Mouse (Mus musculus) limb, embryonic 12.5 days (tissue): ENCODE data around the gene Maz. TPM values are rescaled to one million over a fixed set of nuclear protein-coding genes. Genes with fewer than 3 reads are reported as not detected.

Experiments used
- ATAC-seq: fragments of 200-750 bp; cut with Nextera tagmentation; 2 replicates; pipeline ENCODE4 v1.8.0; 2017; ENCODE audit warnings: low read depth, moderate TSS enrichment; ENCODE audit not compliant: insufficient number of reproducible peaks, insufficient read depth, low FRiP score, low TSS enrichment
- H3K27ac ChIP-seq: fragments of 300-500 bp; sonication (generic); 2 replicates; pipeline ENCODE4 v1.5.1; 2016; ENCODE audit warnings: mild to moderate bottlenecking, moderate library complexity
- H3K27me3 ChIP-seq: fragments of 300-500 bp; sonication (generic); 2 replicates; pipeline ENCODE4 v1.6.1; 2016; ENCODE audit warnings: mild to moderate bottlenecking, moderate library complexity
- H3K36me3 ChIP-seq: fragments of 300-500 bp; sonication (generic); 2 replicates; pipeline ENCODE4 v1.6.1; 2016; ENCODE audit warnings: mild to moderate bottlenecking, moderate library complexity
- H3K4me1 ChIP-seq: fragments of 300-500 bp; sonication (generic); replicated peaks from 2 replicates; pipeline ENCODE4 v1.6.1; 2016
- H3K4me2 ChIP-seq: fragments of 300-500 bp; sonication (generic); 2 replicates; pipeline ENCODE4 v1.6.1; 2016; ENCODE audit warnings: mild to moderate bottlenecking, moderate library complexity
- H3K4me3 ChIP-seq: fragments of 300-500 bp; sonication (generic); replicated peaks from 2 replicates; pipeline ENCODE4 v1.5.1; 2016; ENCODE audit warnings: mild to moderate bottlenecking
- H3K9ac ChIP-seq: fragments of 300-500 bp; sonication (generic); replicated peaks from 2 replicates; pipeline ENCODE4 v1.6.1; 2016; ENCODE audit warnings: mild to moderate bottlenecking, moderate library complexity
- H3K9me3 ChIP-seq: fragments of 300-500 bp; sonication (generic); 2 replicates; pipeline ENCODE4 v1.6.1; 2016; ENCODE audit warnings: mild to moderate bottlenecking, moderate library complexity
- WGBS: fragments of 180-500 bp; shearing (Covaris S2); methylation state at CpG from one replicate; pipeline ENCODE4 v1.1.7; 2016; 5-methylcytosine and 5-hydroxymethylcytosine counted together
- polyA plus RNA-seq: library from polyadenylated mRNA; unstranded; fragments of >200 nt; fragmentation: Nextera tagmentation; extraction: Ambion mirVana; gene quantifications from 2 replicates; pipeline ENCODE4 v1.2.1, GENCODE M21; 2016

Maz gene
- polyA plus RNA-seq, 1 experiment from 2014 or later, result 123 TPM

GRCm38 (mm10) chr7:127004122-127004875 is 22.5 kb downstream of the Maz start:
- 80% methylated on average over 4 of the region's 4 CpGs for WGBS
- Histone ChIP-seq H3K27me3 (no peaks in the 10 kb centered on the region), H3K4me3 (no peak overlapping the region), H3K9ac (no peak overlapping the region), H3K27ac (no peak overlapping the region), H3K4me2 (no peak overlapping the region), H3K4me1 (no peaks in the 10 kb centered on the region; the same call in 1 of the 2 replicates), H3K36me3 (no peaks in the 10 kb centered on the region), H3K9me3 (no peaks in the 10 kb centered on the region)
- ATAC-seq, result no peak

GRCm38 (mm10) chr7:127003620-127004019 is 23.2 kb downstream of the Maz start:
- Histone ChIP-seq H3K27ac (no peak overlapping the region), H3K9ac (no peak overlapping the region), H3K9me3 (no peaks in the 10 kb centered on the region), H3K4me2 (no peak overlapping the region), H3K36me3 (no peaks in the 10 kb centered on the region), H3K4me3 (no peak overlapping the region), H3K27me3 (no peaks in the 10 kb centered on the region), H3K4me1 (no peaks in the 10 kb centered on the region; the same call in 1 of the 2 replicates)
- WGBS, result 90% methylated on average over 5 of the region's 5 CpGs
- no peak for ATAC-seq

- Histone ChIP-seq H3K4me1 (no peaks in the 10 kb centered on the region), H3K27me3 (no peaks in the 10 kb centered on the region), H3K4me3 (no peak overlapping the region), H3K36me3 (no peaks in the 10 kb centered on the region), H3K9ac (no peak overlapping the region), H3K4me2 (no peak overlapping the region), H3K27ac (no peak overlapping the region), H3K9me3 (no peaks in the 10 kb centered on the region)
- no peak for ATAC-seq
- 77% methylated on average over 10 of the region's 10 CpGs for WGBS
These were observed 27.3 kb downstream of the Maz start for GRCm38 (mm10) chr7:126999568-126999967.

- no peaks in the 10 kb centered on the region for H3K4me1 ChIP-seq
- no peak overlapping the region for H3K4me3 ChIP-seq
- H3K27me3 ChIP-seq, result no peaks in the 10 kb centered on the region
- H3K36me3 ChIP-seq, result no peaks in the 10 kb centered on the region
- no peak overlapping the region for H3K9ac ChIP-seq
- no peak for ATAC-seq
- H3K4me2 ChIP-seq, result no peak overlapping the region
- no peak overlapping the region for H3K27ac ChIP-seq
- 90% methylated on average over 4 of the region's 4 CpGs for WGBS
- H3K9me3 ChIP-seq, result no peaks in the 10 kb centered on the region
These were observed 30.4 kb downstream of the Maz start for GRCm38 (mm10) chr7:126996449-126996848.

- no peak for ATAC-seq
- no peaks in the 10 kb centered on the region for H3K27me3 ChIP-seq
- H3K4me3 ChIP-seq, result no peak overlapping the region
- H3K36me3 ChIP-seq, result no peaks in the 10 kb centered on the region
- H3K4me1 ChIP-seq, result 0 out of 2 replicates have a peak, but pooled peaks cover 4% of the 10 kb centered on the region
- H3K9me3 ChIP-seq, result no peaks in the 10 kb centered on the region
- no peak overlapping the region; the same call in 1 of the 2 replicates for H3K9ac ChIP-seq
- no peak overlapping the region for H3K4me2 ChIP-seq
- 76% methylated on average over 8 of the region's 8 CpGs for WGBS
- no peak overlapping the region for H3K27ac ChIP-seq
These were observed 38.0 kb downstream of the Maz start for GRCm38 (mm10) chr7:126988816-126989215.

GRCm38 (mm10) chr7:126986319-126986718 is 40.5 kb downstream of the Maz start:
- H3K9ac ChIP-seq, result no peak overlapping the region
- no peaks in the 10 kb centered on the region for H3K9me3 ChIP-seq
- no peak for ATAC-seq
- 42% methylated on average over 9 of the region's 9 CpGs for WGBS
- H3K36me3 ChIP-seq, result peaks cover 2% of the 10 kb centered on the region; the same call in 1 of the 2 replicates
- H3K27ac ChIP-seq, result no peak overlapping the region
- 0 out of 2 replicates have a peak, but pooled peaks cover 4% of the 10 kb centered on the region for H3K4me1 ChIP-seq
- no peak overlapping the region for H3K4me3 ChIP-seq
- H3K27me3 ChIP-seq, result no peaks in the 10 kb centered on the region
- H3K4me2 ChIP-seq, result no peak overlapping the region

- no peak overlapping the region for H3K4me2 ChIP-seq
- peaks cover 15% of the 10 kb centered on the region for H3K36me3 ChIP-seq
- no peaks in the 10 kb centered on the region for H3K9me3 ChIP-seq
- no peak overlapping the region for H3K4me3 ChIP-seq
- H3K27me3 ChIP-seq, result no peaks in the 10 kb centered on the region
- no peak overlapping the region for H3K27ac ChIP-seq
- 0 out of 2 replicates have a peak, but pooled peaks cover 4% of the 10 kb centered on the region for H3K4me1 ChIP-seq
- WGBS, result 33% methylated on average over 10 of the region's 10 CpGs
- no peak for ATAC-seq
- H3K9ac ChIP-seq, result no peak overlapping the region
These were observed 42.0 kb downstream of the Maz start for GRCm38 (mm10) chr7:126984667-126985444.

- Histone ChIP-seq H3K4me3 (no peak overlapping the region), H3K36me3 (peaks cover 32% of the 10 kb centered on the region), H3K27me3 (no peaks in the 10 kb centered on the region), H3K4me2 (no peak overlapping the region), H3K9ac (no peak overlapping the region), H3K4me1 (0 out of 2 replicates have a peak, but pooled peaks cover 4% of the 10 kb centered on the region), H3K9me3 (no peaks in the 10 kb centered on the region), H3K27ac (no peak overlapping the region)
- 80% methylated on average over 7 of the region's 7 CpGs for WGBS
- ATAC-seq, result no peak
These were observed 43.7 kb downstream of the Maz start for GRCm38 (mm10) chr7:126983113-126983512.

- no peaks in the 10 kb centered on the region for H3K27me3 ChIP-seq
- H3K36me3 ChIP-seq, result peaks cover 37% of the 10 kb centered on the region
- ATAC-seq, result no peak
- H3K27ac ChIP-seq, result no peak overlapping the region
- peaks cover 8% of the 10 kb centered on the region; the same call in 1 of the 2 replicates for H3K4me1 ChIP-seq
- H3K4me3 ChIP-seq, result no peak overlapping the region
- no peak overlapping the region for H3K9ac ChIP-seq
- 91% methylated on average over 4 of the region's 4 CpGs for WGBS
- H3K9me3 ChIP-seq, result no peaks in the 10 kb centered on the region
- H3K4me2 ChIP-seq, result no peak overlapping the region
These were observed 44.8 kb downstream of the Maz start for GRCm38 (mm10) chr7:126982054-126982453.

GRCm38 (mm10) chr7:126981601-126982000 is 45.2 kb downstream of the Maz start:
- Histone ChIP-seq H3K9me3 (no peaks in the 10 kb centered on the region), H3K4me2 (no peak overlapping the region), H3K36me3 (peaks cover 37% of the 10 kb centered on the region), H3K27me3 (no peaks in the 10 kb centered on the region), H3K4me1 (peaks cover 11% of the 10 kb centered on the region; the same call in 1 of the 2 replicates), H3K9ac (no peak overlapping the region), H3K4me3 (no peak overlapping the region), H3K27ac (no peak overlapping the region)
- 82% methylated on average over 2 of the region's 2 CpGs for WGBS
- no peak for ATAC-seq

- no peak overlapping the region for H3K4me2 ChIP-seq
- no peak for ATAC-seq
- WGBS, result 95% methylated on average over 6 of the region's 6 CpGs
- H3K27me3 ChIP-seq, result no peaks in the 10 kb centered on the region
- peaks cover 9% of the 10 kb centered on the region; the same call in 1 of the 2 replicates for H3K4me1 ChIP-seq
- H3K9me3 ChIP-seq, result no peaks in the 10 kb centered on the region
- H3K4me3 ChIP-seq, result no peak overlapping the region
- no peak overlapping the region for H3K9ac ChIP-seq
- H3K27ac ChIP-seq, result no peak overlapping the region
- peaks cover 37% of the 10 kb centered on the region for H3K36me3 ChIP-seq
These were observed 48.0 kb downstream of the Maz start for GRCm38 (mm10) chr7:126978841-126979240.
